Mouse (Mus musculus) bone marrow macrophage, adult 2 months (primary cell): Measurements from ENCODE around the gene Tet1.

Experiments
- CTCF ChIP-seq: IDR thresholded peaks from 2 replicates; pipeline ENCODE4 v1.5.1; 2012; ENCODE audit warnings: low read depth, mild to moderate bottlenecking, low read length, moderate library complexity
- POLR2A ChIP-seq: IDR thresholded peaks from 2 replicates; pipeline ENCODE4 v1.6.1; 2012; ENCODE audit warnings: mild to moderate bottlenecking, low read depth, low read length, borderline replicate concordance

DNA sequence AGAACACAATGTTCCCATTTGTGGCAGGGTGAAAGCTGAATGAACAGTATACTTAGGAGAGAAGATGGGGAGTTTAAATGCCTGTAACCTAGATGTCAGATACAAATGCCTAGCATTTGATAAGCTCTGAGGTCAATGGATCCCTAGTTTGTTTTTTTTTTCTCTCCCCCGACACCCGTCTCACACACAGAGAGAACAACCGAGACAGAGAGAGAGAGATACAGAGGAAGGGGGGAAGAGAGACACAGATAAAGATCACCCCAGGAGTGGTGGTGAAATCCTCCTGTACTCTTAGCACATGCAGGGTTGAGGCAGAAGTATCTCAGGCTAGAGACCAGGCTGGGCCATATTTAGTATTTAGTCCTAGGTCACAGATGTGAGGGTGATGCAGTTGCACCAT, 10.2 kb upstream of the Tet1 start:
- TF ChIP-seq POLR2A (no peak), CTCF (no peak)
